Mouse (Mus musculus): Measurements from ENCODE around the gene Prn.

Gene Prn

GRCm38 (mm10) chr2:131995742-131996141 is 86.0 kb downstream of the Prn start:
- DNase-seq (ENCODE audit: low spot score), result no peak

GRCm38 (mm10) chr2:131996369-131996768 is 86.6 kb downstream of the Prn start:
- no peak for DNase-seq (ENCODE audit: low spot score)

- DNase-seq (ENCODE audit: low spot score), result no peak
Measured at GRCm38 (mm10) chr2:131997356-131997755, 87.6 kb downstream of the Prn start.

- DNase-seq (ENCODE audit: low spot score), result no peak
Measured at GRCm38 (mm10) chr2:132001696-132002334, 92.1 kb downstream of the Prn start.

GRCm38 (mm10) chr2:132003916-132004315 is 94.2 kb downstream of the Prn start:
- no peak for DNase-seq (ENCODE audit: low spot score)

- no peak for DNase-seq (ENCODE audit: low spot score)
Measured at GRCm38 (mm10) chr2:132004495-132005136, 94.9 kb downstream of the Prn start.

GRCm38 (mm10) chr2:132005445-132005844 is 95.7 kb downstream of the Prn start:
- DNase-seq (ENCODE audit: low spot score), result no peak
